Mouse (Mus musculus) left cerebral cortex, postnatal 4 days (tissue): ENCODE measurements around the gene Ipo13. TPM values are rescaled to one million over a fixed set of nuclear protein-coding genes. Genes with fewer than 3 reads are reported as not detected.

Experiments used
- DNase-seq: peaks from one replicate; pipeline ENCODE4 v3.0.0-alpha.2; 2022
- intact Hi-C: fragments of 180-260 bp; cut with DNase I; formaldehyde crosslinking; loops from one replicate; pipeline ENCODE4 v1.15.1; 2025
- total RNA-seq, 2 experiments: library from RNA; stranded (reverse); gene quantifications; 2 replicates each; pipeline ENCODE4 v1.2.3; 2021

The Ipo13 gene
- total RNA-seq, 2 experiments from 2014 or later: 112 to 114 TPM

GRCm38 (mm10) chr4:117849063-117849462 is 65.7 kb downstream of the Ipo13 start:
- intact Hi-C loops: no loop called here
- peak; percentile 47 for DNase-seq

- peak; percentile 86 for DNase-seq
- intact Hi-C loops: no loop called here
Measured at GRCm38 (mm10) chr4:117847011-117847410, 67.8 kb downstream of the Ipo13 start.

GRCm38 (mm10) chr4:117846261-117846660 is 68.5 kb downstream of the Ipo13 start:
- intact Hi-C loops: no loop called here
- DNase-seq: no peak

GRCm38 (mm10) chr4:117845316-117845715 is 69.5 kb downstream of the Ipo13 start:
- intact Hi-C loops: no loop called here
- peak; percentile 75 for DNase-seq

Other genes starting within 250 kb of the Ipo13 start
- gene Dmap1, start 232.7 kb downstream of the Ipo13 start, total RNA-seq: 10 to 100 TPM; 46.1 to 47.6 TPM
- not detected for gene Gm12845, start 190.6 kb downstream of the Ipo13 start, total RNA-seq
- gene Klf17, start 149.4 kb downstream of the Ipo13 start, total RNA-seq: not detected
- 10 to 100 TPM; 33.4 to 34.1 TPM for gene Slc6a9, start 80.5 kb downstream of the Ipo13 start, total RNA-seq
- 1 to 10 TPM; 6.0 to 8.2 TPM for gene Ccdc24, start 42.4 kb downstream of the Ipo13 start, total RNA-seq
- 100 to 1,000 TPM; 168 to 172 TPM for gene B4galt2, start 31.5 kb downstream of the Ipo13 start, total RNA-seq
- gene Atp6v0b, start 27.7 kb downstream of the Ipo13 start, total RNA-seq: 100 to 1,000 TPM; 306 to 331 TPM
- 10 to 100 TPM; 12.9 to 15.1 TPM for gene Dph2, start 23.0 kb downstream of the Ipo13 start, total RNA-seq
- gene Artn, start 14.8 kb upstream of the Ipo13 start, total RNA-seq: 1 to 10 TPM; 2.5 to 3.3 TPM
- gene St3gal3, start 219.9 kb upstream of the Ipo13 start, total RNA-seq: 10 to 100 TPM; 36.7 to 38.7 TPM